Mouse (Mus musculus): Measurements from ENCODE around the gene Arih1. TPM values are rescaled to one million over a fixed set of nuclear protein-coding genes. Genes with fewer than 3 reads are reported as not detected.

The Arih1 gene
- polyA plus RNA-seq (2012; rRNA removed): 32.7 and 34.1 TPM in 2 replicates

- H3K4me1 ChIP-seq (replicated peaks; ENCODE audit: control insufficient read depth, insufficient read depth, low read length): peaks cover 2% of the 10 kb centered on the region; the same call in 1 of the 2 replicates
- H3K27ac ChIP-seq (ENCODE audit: control insufficient read depth, insufficient read depth, low read length): peak within 1 kb of the TSS; percentile 82
- H3K36me3 ChIP-seq (ENCODE audit: control insufficient read depth, insufficient read depth, low read length): no peaks in the 10 kb centered on the region
- H3K4me3 ChIP-seq (ENCODE audit: control insufficient read depth, insufficient read depth, low read length): peak within 1 kb of the TSS; percentile 81
- under 1% methylated on average over 49 of the region's 56 CpGs for WGBS
- peak; percentile 99 for DNase-seq
- no peaks in the 10 kb centered on the region for H3K27me3 ChIP-seq (ENCODE audit: control insufficient read depth, insufficient read depth, low read length)
- TF ChIP-seq CTCF (IDR thresholded peaks at IDR 0.05; ENCODE audit: borderline replicate concordance, control insufficient read depth, extremely low read depth, insufficient read depth, low read length, poor library complexity) (0 out of 2 replicates have a peak, but pooled peaks have one; percentile 55), POLR2A (IDR thresholded peaks at IDR 0.05; ENCODE audit: control insufficient read depth, extremely low read depth, insufficient read depth, low read length, poor library complexity) (peak; percentile 94)
Measured at GRCm38 (mm10) chr9:59486549-59487065, at the start of gene Arih1. Gene Arih1 (minus strand): TSS chr9:59486618.

- H3K27me3 ChIP-seq (ENCODE audit: control insufficient read depth, insufficient read depth, low read length): no peaks in the 10 kb centered on the region
- no peak overlapping the region for H3K27ac ChIP-seq (ENCODE audit: control insufficient read depth, insufficient read depth, low read length)
- no peak overlapping the region for H3K4me3 ChIP-seq (ENCODE audit: control insufficient read depth, insufficient read depth, low read length)
- no peaks in the 10 kb centered on the region for H3K36me3 ChIP-seq (ENCODE audit: control insufficient read depth, insufficient read depth, low read length)
- no peak for DNase-seq
- no peaks in the 10 kb centered on the region for H3K4me1 ChIP-seq (replicated peaks; ENCODE audit: control insufficient read depth, insufficient read depth, low read length)
- TF ChIP-seq POLR2A (IDR thresholded peaks at IDR 0.05; ENCODE audit: control insufficient read depth, extremely low read depth, insufficient read depth, low read length, poor library complexity): no peak
- TF ChIP-seq CTCF (IDR thresholded peaks at IDR 0.05; ENCODE audit: borderline replicate concordance, control insufficient read depth, extremely low read depth, insufficient read depth, low read length, poor library complexity): no peak
- WGBS: 80% methylated on average over 4 of the region's 4 CpGs
Measured at GRCm38 (mm10) chr9:59533889-59534288, 47.5 kb upstream of the Arih1 start.

- DNase-seq: no peak
- no peak overlapping the region for H3K4me3 ChIP-seq (ENCODE audit: control insufficient read depth, insufficient read depth, low read length)
- TF ChIP-seq CTCF (IDR thresholded peaks at IDR 0.05; ENCODE audit: borderline replicate concordance, control insufficient read depth, extremely low read depth, insufficient read depth, low read length, poor library complexity) (no peak), POLR2A (IDR thresholded peaks at IDR 0.05; ENCODE audit: control insufficient read depth, extremely low read depth, insufficient read depth, low read length, poor library complexity) (no peak)
- no peak overlapping the region for H3K27ac ChIP-seq (ENCODE audit: control insufficient read depth, insufficient read depth, low read length)
- 81% methylated on average over 2 of the region's 2 CpGs for WGBS
- H3K4me1 ChIP-seq (replicated peaks; ENCODE audit: control insufficient read depth, insufficient read depth, low read length): no peaks in the 10 kb centered on the region
- H3K36me3 ChIP-seq (ENCODE audit: control insufficient read depth, insufficient read depth, low read length): no peaks in the 10 kb centered on the region
- no peaks in the 10 kb centered on the region for H3K27me3 ChIP-seq (ENCODE audit: control insufficient read depth, insufficient read depth, low read length)
Measured at GRCm38 (mm10) chr9:59533422-59533821, 47.0 kb upstream of the Arih1 start.

GRCm38 (mm10) chr9:59531645-59532044 lies 45.2 kb upstream of the Arih1 start:
- no peak for DNase-seq
- TF ChIP-seq CTCF (IDR thresholded peaks at IDR 0.05; ENCODE audit: borderline replicate concordance, control insufficient read depth, extremely low read depth, insufficient read depth, low read length, poor library complexity) (no peak), POLR2A (IDR thresholded peaks at IDR 0.05; ENCODE audit: control insufficient read depth, extremely low read depth, insufficient read depth, low read length, poor library complexity) (no peak)
- no peaks in the 10 kb centered on the region for H3K36me3 ChIP-seq (ENCODE audit: control insufficient read depth, insufficient read depth, low read length)
- 55% methylated on average over 5 of the region's 5 CpGs for WGBS
- H3K4me1 ChIP-seq (replicated peaks; ENCODE audit: control insufficient read depth, insufficient read depth, low read length): no peaks in the 10 kb centered on the region
- no peaks in the 10 kb centered on the region for H3K27me3 ChIP-seq (ENCODE audit: control insufficient read depth, insufficient read depth, low read length)
- H3K4me3 ChIP-seq (ENCODE audit: control insufficient read depth, insufficient read depth, low read length): no peak overlapping the region
- H3K27ac ChIP-seq (ENCODE audit: control insufficient read depth, insufficient read depth, low read length): no peak overlapping the region

GRCm38 (mm10) chr9:59528274-59528673 lies 41.9 kb upstream of the Arih1 start:
- no peak overlapping the region for H3K27ac ChIP-seq (ENCODE audit: control insufficient read depth, insufficient read depth, low read length)

GRCm38 (mm10) chr9:59527580-59527979 lies 41.2 kb upstream of the Arih1 start:
- 93% methylated on average over 3 of the region's 3 CpGs for WGBS
- no peak overlapping the region for H3K4me3 ChIP-seq (ENCODE audit: control insufficient read depth, insufficient read depth, low read length)
- no peak for DNase-seq
- TF ChIP-seq CTCF (IDR thresholded peaks at IDR 0.05; ENCODE audit: borderline replicate concordance, control insufficient read depth, extremely low read depth, insufficient read depth, low read length, poor library complexity): no peak
- no peak for TF ChIP-seq POLR2A (IDR thresholded peaks at IDR 0.05; ENCODE audit: control insufficient read depth, extremely low read depth, insufficient read depth, low read length, poor library complexity)
- H3K27me3 ChIP-seq (ENCODE audit: control insufficient read depth, insufficient read depth, low read length): no peaks in the 10 kb centered on the region
- H3K36me3 ChIP-seq (ENCODE audit: control insufficient read depth, insufficient read depth, low read length): no peaks in the 10 kb centered on the region
- H3K27ac ChIP-seq (ENCODE audit: control insufficient read depth, insufficient read depth, low read length): no peak overlapping the region
- no peaks in the 10 kb centered on the region for H3K4me1 ChIP-seq (replicated peaks; ENCODE audit: control insufficient read depth, insufficient read depth, low read length)

More at GRCm38 (mm10) chr9:59528274-59528673, 41.9 kb upstream of the Arih1 start:
- WGBS: 82% methylated on average over 2 of the region's 2 CpGs
- H3K27me3 ChIP-seq (ENCODE audit: control insufficient read depth, insufficient read depth, low read length): no peaks in the 10 kb centered on the region
- DNase-seq: no peak
- H3K36me3 ChIP-seq (ENCODE audit: control insufficient read depth, insufficient read depth, low read length): no peaks in the 10 kb centered on the region
- TF ChIP-seq POLR2A (IDR thresholded peaks at IDR 0.05; ENCODE audit: control insufficient read depth, extremely low read depth, insufficient read depth, low read length, poor library complexity): no peak
- no peak for TF ChIP-seq CTCF (IDR thresholded peaks at IDR 0.05; ENCODE audit: borderline replicate concordance, control insufficient read depth, extremely low read depth, insufficient read depth, low read length, poor library complexity)
- H3K4me1 ChIP-seq (replicated peaks; ENCODE audit: control insufficient read depth, insufficient read depth, low read length): no peaks in the 10 kb centered on the region
- no peak overlapping the region for H3K4me3 ChIP-seq (ENCODE audit: control insufficient read depth, insufficient read depth, low read length)

- WGBS: 56% methylated on average over 6 of the region's 6 CpGs
- no peak overlapping the region for H3K4me3 ChIP-seq (ENCODE audit: control insufficient read depth, insufficient read depth, low read length)
- H3K27ac ChIP-seq (ENCODE audit: control insufficient read depth, insufficient read depth, low read length): no peak overlapping the region
- no peak for DNase-seq
- no peaks in the 10 kb centered on the region for H3K27me3 ChIP-seq (ENCODE audit: control insufficient read depth, insufficient read depth, low read length)
- no peaks in the 10 kb centered on the region for H3K36me3 ChIP-seq (ENCODE audit: control insufficient read depth, insufficient read depth, low read length)
- no peaks in the 10 kb centered on the region for H3K4me1 ChIP-seq (replicated peaks; ENCODE audit: control insufficient read depth, insufficient read depth, low read length)
- TF ChIP-seq CTCF (IDR thresholded peaks at IDR 0.05; ENCODE audit: borderline replicate concordance, control insufficient read depth, extremely low read depth, insufficient read depth, low read length, poor library complexity) (no peak), POLR2A (IDR thresholded peaks at IDR 0.05; ENCODE audit: control insufficient read depth, extremely low read depth, insufficient read depth, low read length, poor library complexity) (no peak)
Measured at GRCm38 (mm10) chr9:59526727-59527126, 40.3 kb upstream of the Arih1 start.
